Mouse (Mus musculus) lung, postnatal 0 days (tissue): Measurements from ENCODE around the gene Gm36079.
"Not testable (repeated sequence)": the region's sequence is repeated elsewhere in the genome, so short reads cannot be mapped to it uniquely, and the experiment has no call there.

Experiments used
- CTCF ChIP-seq: IDR thresholded peaks from 2 replicates; pipeline ENCODE4 v1.5.1; 2016; ENCODE audit warnings: antibody characterized with exemption, mild to moderate bottlenecking
- EP300 ChIP-seq: IDR thresholded peaks from 2 replicates; pipeline ENCODE4 v1.6.1; 2016; ENCODE audit warnings: antibody characterized with exemption, mild to moderate bottlenecking, control low read depth

DNA sequence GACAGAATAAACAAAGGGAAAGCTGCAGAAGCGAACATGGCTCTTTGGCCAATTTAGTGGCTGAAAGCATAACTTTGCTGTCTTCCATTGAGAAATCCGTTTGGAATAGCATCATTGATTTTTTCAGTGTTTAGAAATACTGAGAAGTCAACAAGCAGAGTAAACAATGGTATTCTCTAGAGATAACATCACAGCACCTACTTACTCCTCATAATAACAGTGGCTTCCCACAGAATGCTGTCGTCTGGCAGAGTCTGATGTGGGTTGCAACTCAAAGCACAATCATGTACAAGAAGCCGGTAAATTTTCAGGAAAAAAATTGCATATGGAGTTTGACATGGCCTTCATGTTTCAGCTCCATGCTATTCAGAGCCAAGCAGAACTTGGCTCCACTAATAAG lies 1.2 kb downstream of the Gm36079 start:
- TF ChIP-seq CTCF, EP300: not testable (repeated sequence)
